Mouse (Mus musculus) erythroblast, embryonic 14.5 days (primary cell): Measurements from ENCODE around the gene Gpr39.

Experiments used
- GATA1 ChIP-seq: IDR thresholded peaks from 2 replicates; pipeline ENCODE4 v1.6.1; 2012; ENCODE audit warnings: low read length, inconsistent platforms, mixed read lengths
- TAL1 ChIP-seq: IDR thresholded peaks from 3 replicates; pipeline ENCODE4 v1.6.1; 2012; ENCODE audit warnings: low read length, inconsistent platforms, mixed read lengths

DNA sequence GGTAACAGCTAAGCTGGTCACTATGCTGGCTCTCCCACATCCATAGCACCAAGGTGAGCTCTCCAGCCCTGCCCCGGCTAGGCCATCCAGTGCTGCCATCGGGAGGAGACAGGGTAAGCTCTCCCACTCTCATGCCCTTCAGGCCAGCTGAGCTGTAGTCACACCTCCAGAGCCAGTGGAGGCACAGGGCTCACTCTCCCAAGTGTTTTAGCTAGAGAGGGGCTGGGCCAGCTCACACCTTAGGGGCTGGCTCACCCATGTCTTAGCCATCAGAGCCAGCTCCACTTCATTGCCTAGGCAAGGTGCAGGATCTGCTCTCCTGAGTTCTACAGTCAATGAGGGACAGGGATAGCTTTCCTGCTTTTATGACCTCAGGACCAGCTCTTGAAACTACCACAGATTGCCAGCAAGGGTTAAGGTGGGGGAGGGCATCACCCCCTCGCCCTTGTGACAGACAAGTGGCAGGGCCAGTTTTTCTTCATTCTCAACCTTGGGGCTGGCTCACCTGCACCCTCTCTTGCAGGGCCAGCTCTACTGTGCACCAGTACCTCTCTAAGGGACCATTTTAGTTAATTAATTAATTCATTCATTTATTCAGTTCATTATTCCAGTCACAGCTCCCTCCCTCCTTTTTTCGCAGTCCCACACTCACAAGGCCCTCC lies 78.7 kb downstream of the Gpr39 start:
- TF ChIP-seq GATA1 = no peak
- TF ChIP-seq TAL1 = no peak
